ENCODE assay signal across 28 mouse cellular contexts in the genomic region with DNA sequence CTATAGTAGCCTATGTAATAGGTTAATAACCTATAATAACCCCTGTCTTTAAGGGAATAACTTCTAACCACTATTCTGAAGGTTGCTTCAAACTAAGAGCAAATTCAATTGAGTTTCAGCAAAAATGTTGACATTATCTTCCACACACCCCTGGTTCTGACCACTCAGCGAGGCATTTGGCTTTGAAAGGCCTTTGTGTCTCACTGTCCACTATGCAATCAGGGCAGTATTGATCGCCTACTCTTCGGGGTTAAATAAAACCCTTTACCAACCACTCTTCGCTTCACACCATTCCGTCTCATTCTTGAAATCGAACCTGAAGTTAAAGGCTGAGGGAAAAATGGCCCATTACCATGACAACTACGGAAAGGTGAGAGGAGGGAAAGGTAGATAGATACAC. TPM values are rescaled to one million over a fixed set of nuclear protein-coding genes. Genes with fewer than 3 reads are reported as not detected.
"Had no signal": no experiment of that assay in that cellular context is flagged by ENCODE, and none has a peak within 500 bp of the region (broad histone marks: within the 10 kb centered on the region; RNA-seq: fewer than 3 reads in every experiment).

No protein-coding gene starts in this region.

- H3K4me2 ChIP-seq: lung, embryonic 14.5 days; midbrain, embryonic 12.5 days; neural tube, embryonic 13.5 days; neural tube, embryonic 15.5 days; stomach, embryonic 15.5 days had no signal

- H3K27me3 ChIP-seq: midbrain, embryonic 12.5 days; neural tube, embryonic 13.5 days; neural tube, embryonic 15.5 days; stomach, embryonic 15.5 days had no signal

- H3K9ac ChIP-seq: lung, embryonic 14.5 days; midbrain, embryonic 12.5 days; neural tube, embryonic 13.5 days; neural tube, embryonic 15.5 days; stomach, embryonic 15.5 days had no signal

- H3K27ac ChIP-seq: midbrain, embryonic 10.5 days; midbrain, embryonic 12.5 days; neural tube, embryonic 13.5 days; neural tube, embryonic 15.5 days; stomach, embryonic 15.5 days; stomach, postnatal 0 days had no signal

- H3K4me3 ChIP-seq: midbrain, embryonic 10.5 days; midbrain, embryonic 12.5 days; myocyte; neural tube, embryonic 13.5 days; neural tube, embryonic 15.5 days; stomach, embryonic 15.5 days had no signal

- DNase-seq: lung, adult 18-20 months; lung, embryonic 14.5 days; lung, postnatal 10 days; lung, postnatal 4 days; midbrain, embryonic 14.5 days; retina, postnatal 1 day; right cerebral cortex, adult 18-20 months; right cerebral cortex, postnatal 25 days; right cerebral cortex, postnatal 4 days; spleen, adult 18-20 months; thymus, adult 2 months; thymus, postnatal 25 days; thymus, postnatal 4 days had no signal

- H3K4me1 ChIP-seq: midbrain, embryonic 10.5 days; midbrain, embryonic 12.5 days; neural tube, embryonic 13.5 days; neural tube, embryonic 15.5 days had no signal

- H3K9me3 ChIP-seq: midbrain, embryonic 10.5 days; midbrain, embryonic 12.5 days; neural tube, embryonic 13.5 days; neural tube, embryonic 15.5 days; stomach, embryonic 15.5 days had no signal

- H3K36me3 ChIP-seq: midbrain, embryonic 10.5 days; midbrain, embryonic 12.5 days; neural tube, embryonic 13.5 days; neural tube, embryonic 15.5 days; stomach, embryonic 15.5 days had no signal

- ATAC-seq: midbrain, embryonic 16.5 days had no signal

RNA-seq across cellular contexts. Expression of a gene that starts 18.5 kb away (rescaled TPM):
- total RNA-seq: megakaryocyte-erythroid progenitor cell, adult 5-6 weeks had no signal
- polyA plus RNA-seq: lung, embryonic 14.5 days; lung, embryonic 16.5 days; midbrain, embryonic 10.5 days; midbrain, embryonic 12.5 days; midbrain, embryonic 14.5 days; midbrain, embryonic 16.5 days; myocyte; neural tube, embryonic 11.5 days; neural tube, embryonic 13.5 days; neural tube, embryonic 15.5 days; small intestine, adult 2 months; stomach, postnatal 0 days; testis, adult 2 months; thymus, adult 2 months; urinary bladder, adult 2 months had no signal

RNA-seq across cellular contexts. Expression of a gene that starts 26.6 kb away (rescaled TPM):
- total RNA-seq: megakaryocyte, adult 5-6 weeks; megakaryocyte-erythroid progenitor cell, adult 5-6 weeks had no signal
- polyA plus RNA-seq: lung, embryonic 14.5 days; midbrain, embryonic 10.5 days; midbrain, embryonic 12.5 days; midbrain, embryonic 14.5 days; midbrain, embryonic 16.5 days; myocyte; neural tube, embryonic 11.5 days; neural tube, embryonic 13.5 days; neural tube, embryonic 15.5 days; urinary bladder, adult 2 months had no signal

RNA-seq across cellular contexts. Expression of a gene that starts 54.3 kb away (rescaled TPM):
- total RNA-seq: megakaryocyte-erythroid progenitor cell, adult 5-6 weeks had no signal
- polyA plus RNA-seq: lung, embryonic 14.5 days; lung, embryonic 16.5 days; midbrain, embryonic 10.5 days; midbrain, embryonic 12.5 days; midbrain, embryonic 14.5 days; myocyte; neural tube, embryonic 11.5 days; neural tube, embryonic 13.5 days; neural tube, embryonic 15.5 days; small intestine, adult 2 months; stomach, embryonic 15.5 days; stomach, postnatal 0 days had no signal
